Mouse (Mus musculus): ENCODE measurements around the gene Nav2. TPM values are rescaled to one million over a fixed set of nuclear protein-coding genes. Genes with fewer than 3 reads are reported as not detected.

The Nav2 gene
- polyA plus RNA-seq, 1 experiment: 21.9 TPM

DNA sequence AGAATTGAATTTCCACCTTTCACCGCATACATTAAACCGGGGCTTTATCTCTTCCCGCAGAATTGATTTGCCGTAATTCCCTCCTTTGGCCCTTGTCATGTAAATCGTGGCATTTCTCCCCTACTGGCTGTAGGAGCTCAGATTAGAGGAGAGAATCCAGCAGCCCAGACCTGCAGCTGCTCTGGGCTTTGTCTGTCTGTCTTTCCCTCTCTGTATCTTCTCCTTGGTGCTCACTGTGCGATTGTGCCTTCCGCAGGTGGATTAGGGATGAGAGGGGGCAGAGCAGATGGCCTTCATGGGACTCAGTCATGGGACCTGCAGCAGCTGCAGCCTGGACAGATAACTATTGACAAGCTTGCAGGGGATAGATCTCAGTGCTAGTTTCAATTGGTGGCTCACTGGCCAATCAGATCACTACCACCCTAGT, 162.6 kb downstream of the Nav2 start:
- no peak overlapping the region for H3K4me3 ChIP-seq
- H3K4me2 ChIP-seq (ENCODE audit: low read depth): no peak overlapping the region
- TF ChIP-seq CEBPB (IDR thresholded peaks at IDR 0.05; ENCODE audit: insufficient read depth, poor library complexity, severe bottlenecking) (no peak), E2F4 (IDR thresholded peaks at IDR 0.05; ENCODE audit: insufficient read depth) (no peak), REST (IDR thresholded peaks at IDR 0.05; ENCODE audit: insufficient read depth, insufficient read length) (no peak), POLR2AphosphoS2 (IDR thresholded peaks at IDR 0.05; ENCODE audit: insufficient read length, low read depth) (no peak), MYOG (IDR thresholded peaks at IDR 0.05; ENCODE audit: control insufficient read depth in 1 of 3, insufficient read depth in 1 of 3, insufficient read length in 2 of 3, low read depth in 2 of 3) (no peak), SRF (IDR thresholded peaks at IDR 0.05; ENCODE audit: control insufficient read depth, insufficient read length, low read depth) (no peak), MAX (IDR thresholded peaks at IDR 0.05; ENCODE audit: low read depth) (no peak), USF1 (IDR thresholded peaks at IDR 0.05; ENCODE audit: low read depth) (no peak), MYOD1 (IDR thresholded peaks at IDR 0.05; ENCODE audit: control insufficient read depth in 1 of 3, insufficient read length in 2 of 3, low read depth in 2 of 3) (no peak), POLR2A (IDR thresholded peaks at IDR 0.05; ENCODE audit: insufficient read length, low read depth) (no peak)

DNA sequence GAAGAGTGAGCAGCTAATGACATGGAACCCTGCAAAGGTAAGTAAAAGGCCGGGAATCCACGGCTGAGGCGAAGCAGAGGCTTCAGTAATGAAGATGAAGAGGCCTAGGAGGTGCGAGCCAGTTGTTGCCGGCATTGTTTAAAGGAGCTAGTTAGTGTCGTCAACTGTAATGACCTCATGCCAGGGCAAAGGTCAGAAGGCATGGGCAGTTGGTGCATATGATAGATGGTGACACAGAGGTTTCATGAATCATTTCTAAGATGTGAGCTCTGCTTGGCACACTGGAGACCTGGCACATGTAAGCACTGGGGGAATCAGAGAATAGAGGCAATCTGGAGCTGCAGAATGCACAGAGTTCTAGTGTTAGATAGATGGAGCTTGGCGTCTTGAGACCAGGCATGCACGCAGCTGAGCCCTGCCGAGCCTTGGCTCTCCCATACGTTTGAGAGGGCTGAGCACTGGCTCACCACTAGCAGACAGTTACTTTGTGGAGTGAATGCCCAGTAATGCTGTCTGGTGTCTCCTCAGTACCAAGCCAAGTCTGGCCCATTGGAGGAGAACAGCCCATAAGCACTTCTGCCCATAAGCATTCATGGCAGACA, 166.9 kb downstream of the Nav2 start:
- H3ac ChIP-seq (ENCODE audit: control insufficient read depth, insufficient read length): no peak overlapping the region

More for the DNA sequence above, 162.6 kb downstream of the Nav2 start:
- Histone ChIP-seq H3K27me3 (ENCODE audit: control insufficient read depth, insufficient read depth, insufficient read length) (no peaks in the 10 kb centered on the region), H3ac (ENCODE audit: control insufficient read depth, insufficient read length) (no peak overlapping the region), H3K36me3 (ENCODE audit: control insufficient read depth, insufficient read depth) (no peaks in the 10 kb centered on the region), H3K79me2 (ENCODE audit: control insufficient read depth, insufficient read depth) (no peaks in the 10 kb centered on the region)

DNA sequence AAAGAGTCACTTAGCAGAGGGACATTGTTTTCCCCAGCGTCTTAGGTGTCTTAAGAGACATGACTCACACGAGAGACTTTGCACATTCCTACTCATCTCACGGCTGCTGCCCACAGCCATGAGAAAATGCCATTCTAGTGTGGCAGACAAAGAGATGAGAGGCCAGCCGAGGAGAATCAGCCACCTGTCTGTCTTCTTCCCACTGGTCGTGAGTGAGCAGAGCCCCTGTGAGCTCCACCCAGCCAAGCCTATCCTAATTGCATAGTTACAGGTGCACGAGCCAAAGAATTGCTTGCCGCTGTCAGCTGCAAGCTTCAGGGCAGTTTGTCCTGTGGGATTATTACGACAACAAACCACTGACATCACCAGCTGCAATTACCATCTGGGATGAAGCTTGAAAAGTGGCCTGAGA, 167.8 kb downstream of the Nav2 start:
- H3ac ChIP-seq (ENCODE audit: control insufficient read depth, insufficient read length): no peak overlapping the region
- no peak overlapping the region for H3K4me2 ChIP-seq (ENCODE audit: low read depth)

More for the DNA sequence above, 166.9 kb downstream of the Nav2 start:
- Histone ChIP-seq H3K36me3 (ENCODE audit: control insufficient read depth, insufficient read depth) (no peaks in the 10 kb centered on the region), H3K4me2 (ENCODE audit: low read depth) (no peak overlapping the region), H3K4me3 (no peak overlapping the region), H3K79me2 (ENCODE audit: control insufficient read depth, insufficient read depth) (no peaks in the 10 kb centered on the region), H3K27me3 (ENCODE audit: control insufficient read depth, insufficient read depth, insufficient read length) (no peaks in the 10 kb centered on the region)
- TF ChIP-seq SRF (IDR thresholded peaks at IDR 0.05; ENCODE audit: control insufficient read depth, insufficient read length, low read depth): no peak
- TF ChIP-seq REST (IDR thresholded peaks at IDR 0.05; ENCODE audit: insufficient read depth, insufficient read length): no peak
- TF ChIP-seq E2F4 (IDR thresholded peaks at IDR 0.05; ENCODE audit: insufficient read depth): no peak
- no peak for TF ChIP-seq MYOD1 (IDR thresholded peaks at IDR 0.05; ENCODE audit: control insufficient read depth in 1 of 3, insufficient read length in 2 of 3, low read depth in 2 of 3)
- TF ChIP-seq CEBPB (IDR thresholded peaks at IDR 0.05; ENCODE audit: insufficient read depth, poor library complexity, severe bottlenecking): no peak
- TF ChIP-seq MYOG (IDR thresholded peaks at IDR 0.05; ENCODE audit: control insufficient read depth in 1 of 3, insufficient read depth in 1 of 3, insufficient read length in 2 of 3, low read depth in 2 of 3): no peak
- TF ChIP-seq USF1 (IDR thresholded peaks at IDR 0.05; ENCODE audit: low read depth): no peak
- no peak for TF ChIP-seq POLR2AphosphoS2 (IDR thresholded peaks at IDR 0.05; ENCODE audit: insufficient read length, low read depth)
- TF ChIP-seq TCF3 (IDR thresholded peaks at IDR 0.05; ENCODE audit: insufficient read length, low read depth): no peak
- TF ChIP-seq MAX (IDR thresholded peaks at IDR 0.05; ENCODE audit: low read depth): no peak
- no peak for TF ChIP-seq POLR2A (IDR thresholded peaks at IDR 0.05; ENCODE audit: insufficient read length, low read depth)
- no peak for TF ChIP-seq TCF12 (IDR thresholded peaks at IDR 0.05; ENCODE audit: insufficient read depth, poor library complexity, severe bottlenecking)

DNA sequence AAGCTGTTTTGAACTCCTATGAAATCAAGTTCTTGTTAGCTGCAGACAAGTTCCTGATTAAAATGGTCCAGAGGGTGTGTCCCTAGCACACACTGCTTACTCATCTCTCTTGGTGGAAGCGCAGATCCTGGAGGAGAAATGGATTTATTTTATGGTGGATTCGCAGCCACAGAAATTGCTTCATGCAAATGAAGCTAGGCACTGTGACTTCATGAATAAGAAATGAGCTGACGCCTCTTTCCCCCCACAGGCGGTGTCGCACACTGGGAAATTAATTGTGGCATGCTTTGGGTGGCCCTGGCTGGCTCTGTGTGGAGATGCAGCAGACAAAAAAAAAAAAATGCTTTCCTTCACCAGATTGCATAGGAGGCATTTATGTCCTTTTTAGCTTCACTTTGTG, 170.4 kb downstream of the Nav2 start:
- H3K4me2 ChIP-seq (ENCODE audit: low read depth): no peak overlapping the region
- no peaks in the 10 kb centered on the region for H3K27me3 ChIP-seq (ENCODE audit: control insufficient read depth, insufficient read depth, insufficient read length)
- no peak overlapping the region for H3K4me3 ChIP-seq
- no peaks in the 10 kb centered on the region for H3K79me2 ChIP-seq (ENCODE audit: control insufficient read depth, insufficient read depth)
- no peak overlapping the region for H3ac ChIP-seq (ENCODE audit: control insufficient read depth, insufficient read length)
- TF ChIP-seq MYOD1 (IDR thresholded peaks at IDR 0.05; ENCODE audit: control insufficient read depth in 1 of 3, insufficient read length in 2 of 3, low read depth in 2 of 3): no peak
- TF ChIP-seq REST (IDR thresholded peaks at IDR 0.05; ENCODE audit: insufficient read depth, insufficient read length): no peak
- no peak for TF ChIP-seq TCF12 (IDR thresholded peaks at IDR 0.05; ENCODE audit: insufficient read depth, poor library complexity, severe bottlenecking)
- no peak for TF ChIP-seq POLR2A (IDR thresholded peaks at IDR 0.05; ENCODE audit: insufficient read length, low read depth)
- TF ChIP-seq POLR2AphosphoS2 (IDR thresholded peaks at IDR 0.05; ENCODE audit: insufficient read length, low read depth): no peak
- no peak for TF ChIP-seq E2F4 (IDR thresholded peaks at IDR 0.05; ENCODE audit: insufficient read depth)
- TF ChIP-seq SRF (IDR thresholded peaks at IDR 0.05; ENCODE audit: control insufficient read depth, insufficient read length, low read depth): no peak
- no peaks in the 10 kb centered on the region for H3K36me3 ChIP-seq (ENCODE audit: control insufficient read depth, insufficient read depth)

More for the DNA sequence above, 167.8 kb downstream of the Nav2 start:
- Histone ChIP-seq H3K36me3 (ENCODE audit: control insufficient read depth, insufficient read depth) (no peaks in the 10 kb centered on the region), H3K4me3 (no peak overlapping the region), H3K79me2 (ENCODE audit: control insufficient read depth, insufficient read depth) (no peaks in the 10 kb centered on the region), H3K27me3 (ENCODE audit: control insufficient read depth, insufficient read depth, insufficient read length) (no peaks in the 10 kb centered on the region)
- TF ChIP-seq E2F4 (IDR thresholded peaks at IDR 0.05; ENCODE audit: insufficient read depth) (no peak), POLR2AphosphoS2 (IDR thresholded peaks at IDR 0.05; ENCODE audit: insufficient read length, low read depth) (no peak), POLR2A (IDR thresholded peaks at IDR 0.05; ENCODE audit: insufficient read length, low read depth) (no peak), TCF12 (IDR thresholded peaks at IDR 0.05; ENCODE audit: insufficient read depth, poor library complexity, severe bottlenecking) (no peak), CEBPB (IDR thresholded peaks at IDR 0.05; ENCODE audit: insufficient read depth, poor library complexity, severe bottlenecking) (0 out of 2 replicates have a peak, but pooled peaks have one; percentile 18), MYOG (IDR thresholded peaks at IDR 0.05; ENCODE audit: control insufficient read depth in 1 of 3, insufficient read depth in 1 of 3, insufficient read length in 2 of 3, low read depth in 2 of 3) (peak in 1 of 3 experiments; percentile 69), MYOD1 (IDR thresholded peaks at IDR 0.05; ENCODE audit: control insufficient read depth in 1 of 3, insufficient read length in 2 of 3, low read depth in 2 of 3) (peak in 1 of 3 experiments; percentile 75), USF1 (IDR thresholded peaks at IDR 0.05; ENCODE audit: low read depth) (no peak)
